Mouse (Mus musculus): ENCODE data around the gene Arhgap10.

Arhgap10 gene

GRCm38 (mm10) chr8:77288065-77288464 is 229.7 kb downstream of the Arhgap10 start:
- DNase-seq (ENCODE audit: low spot score in 2 of 2), result no peak

GRCm38 (mm10) chr8:77284473-77284872 is 233.3 kb downstream of the Arhgap10 start:
- DNase-seq (ENCODE audit: low spot score in 2 of 2), result no peak

- no peak for DNase-seq (ENCODE audit: low spot score in 2 of 2)
Observed at GRCm38 (mm10) chr8:77282605-77283236, 235.0 kb downstream of the Arhgap10 start.

- no peak for DNase-seq (ENCODE audit: low spot score in 2 of 2)
Observed at GRCm38 (mm10) chr8:77279977-77280376, 237.8 kb downstream of the Arhgap10 start.

- no peak for DNase-seq (ENCODE audit: low spot score in 2 of 2)
Observed at GRCm38 (mm10) chr8:77278246-77278645, 239.5 kb downstream of the Arhgap10 start.

- no peak for DNase-seq (ENCODE audit: low spot score in 2 of 2)
Observed at GRCm38 (mm10) chr8:77276827-77277226, 240.9 kb downstream of the Arhgap10 start.

- DNase-seq (ENCODE audit: low spot score in 2 of 2), result no peak
Observed at GRCm38 (mm10) chr8:77275571-77275970, 242.2 kb downstream of the Arhgap10 start.

- DNase-seq (ENCODE audit: low spot score in 2 of 2), result no peak
Observed at GRCm38 (mm10) chr8:77272136-77272535, 245.6 kb downstream of the Arhgap10 start.

- no peak for DNase-seq (ENCODE audit: low spot score in 2 of 2)
Observed at GRCm38 (mm10) chr8:77267941-77268405, 249.8 kb downstream of the Arhgap10 start.

GRCm38 (mm10) chr8:77262216-77263009 is 255.3 kb downstream of the Arhgap10 start:
- no peak for DNase-seq (ENCODE audit: low spot score in 2 of 2)

- no peak for DNase-seq (ENCODE audit: low spot score in 2 of 2)
Observed at GRCm38 (mm10) chr8:77261215-77261614, 256.5 kb downstream of the Arhgap10 start.

- DNase-seq (ENCODE audit: low spot score in 2 of 2), result no peak
Observed at GRCm38 (mm10) chr8:77257085-77257451, 260.7 kb downstream of the Arhgap10 start.

- DNase-seq (ENCODE audit: low spot score in 2 of 2), result no peak
Observed at GRCm38 (mm10) chr8:77256450-77257084, 261.2 kb downstream of the Arhgap10 start.

- no peak for DNase-seq (ENCODE audit: low spot score in 2 of 2)
Observed at GRCm38 (mm10) chr8:77254466-77254865, 263.3 kb downstream of the Arhgap10 start.

GRCm38 (mm10) chr8:77251134-77251533 is 266.6 kb downstream of the Arhgap10 start:
- DNase-seq (ENCODE audit: low spot score in 2 of 2), result no peak

GRCm38 (mm10) chr8:77250094-77250493 is 267.7 kb downstream of the Arhgap10 start:
- DNase-seq (ENCODE audit: low spot score in 2 of 2), result no peak

GRCm38 (mm10) chr8:77241381-77241780 is 276.4 kb downstream of the Arhgap10 start:
- DNase-seq (ENCODE audit: low spot score in 2 of 2), result no peak

GRCm38 (mm10) chr8:77239462-77239861 is 278.3 kb downstream of the Arhgap10 start:
- DNase-seq (ENCODE audit: low spot score in 2 of 2), result no peak

GRCm38 (mm10) chr8:77236701-77237100 is 281.1 kb downstream of the Arhgap10 start:
- DNase-seq (ENCODE audit: low spot score in 2 of 2), result no peak

GRCm38 (mm10) chr8:77232411-77232810 is 285.3 kb downstream of the Arhgap10 start:
- no peak for DNase-seq (ENCODE audit: low spot score in 2 of 2)

- DNase-seq (ENCODE audit: low spot score in 2 of 2), result no peak
Observed at GRCm38 (mm10) chr8:77231834-77232233, 285.9 kb downstream of the Arhgap10 start.

GRCm38 (mm10) chr8:77231211-77231610 is 286.5 kb downstream of the Arhgap10 start:
- DNase-seq (ENCODE audit: low spot score in 2 of 2), result no peak

GRCm38 (mm10) chr8:77228688-77229087 is 289.1 kb downstream of the Arhgap10 start:
- DNase-seq (ENCODE audit: low spot score in 2 of 2), result no peak
